9 mouse cellular contexts compared by ENCODE assay signal in genomic region chrX:36195736-36196525, GRCm38 (mm10). TPM values are rescaled to one million over a fixed set of nuclear protein-coding genes. Genes with fewer than 3 reads are reported as not detected.
DNase-seq lines count a peak whose midpoint lies in the region; ATAC-seq lines count a peak whose summit lies in the region.
"Had no signal": no experiment of that assay in that cellular context is flagged by ENCODE, and none has a peak within 500 bp of the region (broad histone marks: within the 10 kb centered on the region; RNA-seq: fewer than 3 reads in every experiment).

Gene Zcchc12 (plus strand): TSS chrX:36195904.

- peak; percentile 88 for ATAC-seq in midbrain, embryonic 15.5 days (replicated peaks)

- peak within 1 kb of the TSS; percentile 49 for H3K9ac ChIP-seq in midbrain, embryonic 15.5 days

- H3K4me1 ChIP-seq in midbrain, embryonic 15.5 days = peaks cover 21% of the 10 kb centered on the region

- H3K4me3 ChIP-seq in midbrain, embryonic 15.5 days = peak within 1 kb of the TSS; percentile 48

- no peaks in the 10 kb centered on the region for H3K36me3 ChIP-seq in midbrain, embryonic 15.5 days (replicated peaks)

- H3K4me2 ChIP-seq in midbrain, embryonic 15.5 days = peak within 1 kb of the TSS; percentile 55

- H3K27me3 ChIP-seq in midbrain, embryonic 15.5 days (replicated peaks) = no peaks in the 10 kb centered on the region

- peak; percentile 12 for DNase-seq in kidney, postnatal 14 days
- DNase-seq in kidney, adult 18-20 months = no peak
- peak; percentile 52 for DNase-seq in embryo, embryonic 10.5 days (ENCODE audit: low spot score)
- peak; percentile 9 to 10 for DNase-seq in heart, postnatal 10 days
- DNase-seq in layer of hippocampus, postnatal 36 days = peak; percentile 19 to 23
- DNase-seq in thymus, adult 18-20 months = peak; percentile 39 to 65
- no peak for DNase-seq in adipocyte (ENCODE audit: low spot score)

- no peaks in the 10 kb centered on the region for H3K9me3 ChIP-seq in midbrain, embryonic 15.5 days

- H3K27ac ChIP-seq in midbrain, embryonic 15.5 days = peak within 1 kb of the TSS; percentile 79

- intact Hi-C loops in heart, postnatal 10 days (cut with DNase I) = no loop called here

- 27% methylated on average over 28 of the region's 28 CpGs for WGBS in midbrain, embryonic 15.5 days

RNA-seq across cellular contexts. Expression of gene Zcchc12, which starts in this region (rescaled TPM):
- total RNA-seq in heart, postnatal 10 days (2021) = under 1 TPM; 0.31 to 0.35 TPM
- total RNA-seq in layer of hippocampus, postnatal 36 days (2021) = 10 to 100 TPM; 43.2 to 45.9 TPM
- 418 and 438 TPM in 2 replicates for polyA plus RNA-seq in midbrain, embryonic 15.5 days (2015; fragmentation: Nextera tagmentation; extraction: Ambion mirVana)
- total RNA-seq: liver, adult 2 months had no signal
- polyA plus RNA-seq: liver, adult 2 months had no signal

Comparison
In these comparisons a context has a peak if more than half of its experiments do, and no peak if none do; other contexts are left out.
1. RNA of gene Zcchc12 (total RNA-seq): 43.2 to 45.9 TPM in layer of hippocampus, postnatal 36 days; 0.31 to 0.35 TPM in heart, postnatal 10 days; every median in the first group is over 10 times any median in the second.
2. DNase-seq: peak in kidney, postnatal 14 days (single experiment), embryo, embryonic 10.5 days (single experiment), layer of hippocampus, postnatal 36 days (2 of 2) and thymus, adult 18-20 months (2 of 2); none in kidney, adult 18-20 months (single experiment) and adipocyte (single experiment).
3. Peak in DNase-seq in heart, postnatal 10 days; RNA of the gene not detected or under 1 TPM.